Mouse (Mus musculus) thymus, adult 18-20 months (tissue): ENCODE data around the gene Cilp2.

ENCODE experiments used
- DNase-seq, 2 experiments: peaks; one replicate each; pipeline ENCODE4 v3.0.0; 2022; ENCODE audit warnings: mixed read lengths in 2 of 2

The Cilp2 gene

GRCm38 (mm10) chr8:69887289-69888243 lies at the start of gene Cilp2:
Gene Cilp2 (minus strand): TSS chr8:69887687.
- no peak for DNase-seq

DNA sequence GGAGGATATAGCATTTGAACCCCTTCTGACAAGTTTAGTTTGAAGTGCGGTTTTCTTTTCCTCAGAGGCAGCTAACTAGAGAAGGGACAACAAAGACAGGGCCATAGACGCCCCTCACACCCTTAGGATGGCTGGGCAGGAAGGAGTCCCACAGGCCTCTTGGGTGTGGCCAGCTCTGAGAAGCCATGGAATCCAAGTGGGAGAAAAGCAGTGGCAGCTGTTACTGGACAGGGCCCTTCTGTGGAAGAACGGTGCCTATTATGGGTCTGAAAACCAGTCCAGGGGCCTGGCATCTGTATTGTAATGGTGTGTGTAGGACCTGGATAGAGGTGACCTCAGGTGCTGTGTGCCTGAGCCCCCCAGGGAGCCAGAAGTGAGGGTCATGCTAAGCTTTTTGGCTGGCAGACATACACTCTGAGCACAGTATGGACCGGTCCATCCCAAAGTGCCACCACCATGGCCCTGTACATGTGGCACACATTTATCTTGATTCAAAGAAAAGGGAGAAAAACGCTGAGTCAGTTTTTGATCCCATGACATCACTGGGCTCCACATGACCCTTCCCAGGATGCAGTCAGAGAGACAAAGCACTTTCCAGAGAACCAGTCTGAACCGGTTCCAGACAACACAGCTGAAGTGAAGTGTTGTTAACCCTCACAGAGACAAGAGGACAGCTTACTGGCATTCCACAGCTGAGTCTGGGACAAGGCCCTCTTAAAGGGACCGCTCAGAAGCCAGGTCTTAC lies 48.7 kb upstream of the Cilp2 start:
- no peak for DNase-seq

- DNase-seq, result no peak
These were observed 47.9 kb upstream of the Cilp2 start for GRCm38 (mm10) chr8:69935431-69935830.

GRCm38 (mm10) chr8:69934582-69934981 lies 47.1 kb upstream of the Cilp2 start:
- no peak for DNase-seq

DNA sequence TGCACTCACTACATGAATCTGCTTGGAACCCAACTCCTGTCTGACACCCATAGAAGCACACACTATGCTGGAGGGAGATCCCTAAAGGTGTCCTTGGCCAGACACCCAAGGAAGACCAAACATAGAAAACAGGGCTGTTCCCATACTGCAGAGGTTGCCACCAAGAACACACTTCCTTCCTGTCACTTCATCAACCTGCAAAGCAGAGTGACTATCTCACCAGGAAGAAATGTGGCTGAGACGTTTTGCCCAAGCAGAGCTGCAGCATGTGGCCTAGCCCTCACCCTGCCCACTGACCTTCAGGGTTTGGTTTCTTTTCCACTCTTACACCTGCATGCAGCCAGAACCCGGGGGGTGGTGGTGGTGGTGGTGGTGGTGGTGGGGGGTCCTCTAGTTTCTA lies 46.3 kb upstream of the Cilp2 start:
- no peak for DNase-seq

DNA sequence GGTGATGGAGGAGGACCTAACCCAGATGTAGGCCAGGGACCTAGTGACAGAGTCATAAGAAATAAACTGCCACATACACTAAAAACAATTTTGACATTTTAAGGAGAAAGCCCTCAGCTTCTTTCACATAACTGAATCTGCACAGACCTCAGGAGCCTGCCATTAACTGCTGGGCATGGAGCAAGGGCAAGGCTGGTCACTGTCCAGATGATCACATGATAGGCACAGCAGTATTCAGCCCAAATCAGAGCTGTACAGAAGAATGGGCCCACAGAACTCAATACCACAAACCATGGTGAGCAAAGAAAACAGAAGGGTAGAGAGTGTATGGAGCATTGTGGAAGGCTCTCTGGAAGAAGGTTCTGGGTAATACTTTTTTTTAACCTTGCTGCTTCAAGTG lies 39.4 kb upstream of the Cilp2 start:
- DNase-seq, result no peak

- no peak for DNase-seq
These were observed 36.5 kb upstream of the Cilp2 start for GRCm38 (mm10) chr8:69923986-69924385.

DNA sequence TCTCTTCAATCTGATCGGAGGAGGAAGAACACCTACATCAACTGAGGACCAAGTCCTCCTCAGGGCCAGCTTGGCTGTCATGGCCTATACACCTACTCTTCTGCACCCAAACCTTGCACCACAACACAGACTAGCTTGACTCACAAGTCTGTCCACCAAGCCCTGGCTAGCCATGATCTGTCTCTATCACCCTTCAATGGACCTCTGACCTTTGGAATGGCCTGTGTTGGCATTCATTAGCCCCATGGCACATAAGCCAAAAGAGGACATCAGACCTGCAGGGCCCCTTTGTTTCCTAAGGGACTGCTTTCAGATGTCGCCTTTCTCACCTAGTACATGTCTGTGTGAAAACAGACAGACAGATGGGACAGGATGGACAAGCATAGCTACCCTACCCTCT lies 33.7 kb upstream of the Cilp2 start:
- DNase-seq, result no peak

GRCm38 (mm10) chr8:69919876-69920662 lies 32.6 kb upstream of the Cilp2 start:
- DNase-seq, result peak; percentile 36 to 53

- DNase-seq, result peak; percentile 23 to 67
These were observed 31.5 kb upstream of the Cilp2 start for GRCm38 (mm10) chr8:69919010-69919409.

DNA sequence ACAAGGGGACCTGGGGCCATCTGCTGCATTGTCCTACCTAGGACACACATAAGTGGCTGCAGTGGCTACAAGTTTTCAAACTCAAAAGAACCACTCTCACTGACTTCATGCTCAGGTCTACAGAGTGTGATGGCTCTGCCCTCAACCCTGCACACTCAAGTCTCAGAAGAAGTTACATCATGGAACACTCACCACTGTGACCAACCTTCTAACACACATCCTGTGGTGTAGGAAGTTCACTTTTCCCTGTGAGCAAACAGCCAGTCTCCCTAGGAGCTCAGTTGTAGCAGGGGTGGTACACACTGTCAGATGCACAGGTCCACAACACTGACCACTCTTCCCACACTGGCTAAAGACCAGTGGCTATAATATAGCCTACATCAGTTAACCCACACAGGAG lies 31.0 kb upstream of the Cilp2 start:
- no peak for DNase-seq

DNA sequence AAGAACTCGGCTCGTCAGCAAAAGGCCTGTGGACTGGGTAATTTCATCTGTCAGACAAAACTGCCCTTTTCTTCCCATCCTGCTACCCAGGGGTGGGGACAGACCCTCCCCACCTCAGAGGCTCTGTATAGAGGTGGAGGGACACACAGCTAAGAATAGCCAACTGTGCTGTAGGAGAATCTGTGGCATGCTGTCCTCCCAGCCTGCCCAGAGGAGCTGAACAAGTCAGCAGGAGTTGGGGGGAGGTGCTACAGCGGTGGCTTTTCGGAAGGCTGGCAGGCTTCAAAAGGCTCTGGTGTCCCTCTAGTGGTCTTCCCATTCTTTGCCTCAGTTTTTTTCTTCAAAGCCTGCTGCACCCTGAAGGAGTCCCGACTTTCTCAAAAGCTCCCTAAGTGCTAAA lies 28.3 kb upstream of the Cilp2 start:
- no peak for DNase-seq

DNA sequence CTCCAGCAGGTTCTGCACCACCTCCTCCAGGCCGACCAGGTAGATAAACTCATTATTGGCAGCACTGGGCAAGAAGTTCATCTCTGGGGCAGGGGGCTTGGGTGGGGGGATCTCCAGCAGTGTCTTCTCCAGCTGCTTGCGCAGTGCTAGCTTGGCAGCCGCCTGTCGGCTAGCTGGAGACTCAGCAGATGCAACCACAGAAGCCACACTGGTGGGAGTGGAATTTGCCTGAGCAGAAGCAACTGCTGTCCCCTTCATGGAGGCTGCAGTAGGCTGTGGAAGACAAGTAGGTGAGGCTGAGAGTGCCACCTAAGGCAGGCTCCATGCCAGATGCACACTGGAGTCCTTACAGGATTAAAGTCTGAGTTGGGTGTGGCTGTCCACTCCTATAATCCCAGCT lies 27.0 kb upstream of the Cilp2 start:
- DNase-seq, result no peak

- no peak for DNase-seq
These were observed 25.1 kb upstream of the Cilp2 start for GRCm38 (mm10) chr8:69912478-69913074.

GRCm38 (mm10) chr8:69911917-69912316 lies 24.4 kb upstream of the Cilp2 start:
- no peak for DNase-seq

DNA sequence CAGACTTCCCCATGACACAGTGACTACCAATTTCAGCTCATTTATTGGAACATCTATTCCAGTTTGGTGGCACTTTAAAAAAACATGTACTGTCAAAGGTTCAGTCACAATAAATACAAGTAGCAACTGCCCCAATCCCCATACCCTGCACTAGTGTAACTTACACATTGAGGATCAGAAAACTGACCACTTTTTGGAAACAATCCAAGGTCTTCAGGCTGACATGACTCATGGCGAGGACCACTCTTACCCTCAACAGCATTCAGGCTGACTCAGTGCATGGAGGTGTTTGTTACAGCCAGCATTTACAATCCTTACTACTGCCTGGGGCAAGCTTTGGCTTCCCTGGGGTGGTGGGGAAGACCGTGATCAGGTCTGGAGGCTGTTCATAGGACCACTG lies 19.6 kb upstream of the Cilp2 start:
- no peak for DNase-seq

DNA sequence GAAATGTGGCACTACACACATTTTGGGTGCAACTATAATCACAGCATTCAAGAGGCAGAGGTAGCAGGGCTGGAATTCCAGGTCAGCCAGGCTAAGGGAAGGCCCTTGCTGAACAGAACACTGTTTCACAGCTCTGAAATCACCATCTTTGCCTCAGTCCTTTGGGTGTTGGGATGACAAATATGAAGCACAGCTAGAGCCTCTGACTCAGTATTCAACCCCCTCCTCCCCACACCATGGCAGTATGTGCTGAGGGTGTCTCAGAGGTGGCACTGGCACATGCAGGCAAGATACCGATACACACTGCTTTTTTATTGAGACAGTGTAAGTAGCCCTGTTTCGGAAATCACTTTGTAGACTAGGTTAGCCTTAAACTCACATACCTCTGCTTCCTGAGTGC lies 18.8 kb upstream of the Cilp2 start:
- DNase-seq, result no peak

GRCm38 (mm10) chr8:69904096-69904495 lies 16.6 kb upstream of the Cilp2 start:
- no peak for DNase-seq

DNA sequence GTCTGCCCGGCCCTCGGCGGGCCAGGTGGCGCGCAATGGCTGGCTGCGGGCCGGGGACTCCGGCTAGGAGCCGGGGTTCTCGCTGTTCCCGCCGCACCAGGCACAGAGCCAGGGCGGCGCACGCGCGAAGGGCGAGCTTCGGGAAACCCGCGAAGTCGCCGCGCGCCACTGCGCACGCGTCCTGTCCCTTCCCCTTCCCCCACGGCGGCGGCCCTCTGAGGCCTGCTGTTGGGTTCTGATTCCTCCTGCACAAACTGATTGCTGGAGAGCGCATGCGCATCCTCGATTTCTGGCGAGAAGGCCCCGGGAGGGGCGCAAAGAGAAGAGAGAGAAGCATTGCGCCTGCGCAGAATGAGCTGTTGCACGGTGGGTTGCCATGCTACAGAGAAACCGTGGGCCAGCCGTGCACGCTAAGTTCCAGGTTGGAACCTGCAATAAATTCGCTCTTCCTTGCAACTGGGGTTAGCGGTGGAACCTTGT lies 15.6 kb upstream of the Cilp2 start:
- peak; percentile 99 for DNase-seq

- peak; percentile 39 to 55 for DNase-seq
These were observed 14.9 kb upstream of the Cilp2 start, which contains the start of the genes Tssk6, Ndufa13 and Yjefn3 for GRCm38 (mm10) chr8:69902163-69903062. Gene Tssk6 (plus strand): TSS chr8:69902184. Gene Ndufa13 (minus strand): TSS chr8:69902558. Gene Yjefn3 (minus strand): TSS chr8:69902712.

GRCm38 (mm10) chr8:69901484-69902162 lies 14.1 kb upstream of the Cilp2 start:
- peak; percentile 92 to 94 for DNase-seq
